Mouse (Mus musculus) intestine, postnatal 0 days (tissue): ENCODE data around the gene Pth2. TPM values are rescaled to one million over a fixed set of nuclear protein-coding genes. Genes with fewer than 3 reads are reported as not detected.
A peak's percentile ranks its signal among the peaks of the same experiment; 100 is the strongest.

Experiments
- ATAC-seq: fragments of 200-750 bp; cut with Nextera tagmentation; 2 replicates; pipeline ENCODE4 v1.8.0; 2017; ENCODE audit warnings: mild to moderate bottlenecking, moderate TSS enrichment, moderate library complexity
- H3K27ac ChIP-seq: fragments of 300-500 bp; sonication (generic); 2 replicates; pipeline ENCODE4 v1.5.1; 2014; ENCODE audit warnings: mild to moderate bottlenecking, low read depth, low read length, moderate library complexity
- H3K27me3 ChIP-seq: fragments of 300-500 bp; sonication (generic); replicated peaks from 2 replicates; pipeline ENCODE4 v1.6.1; 2014; ENCODE audit warnings: low read length, mixed read lengths; ENCODE audit not compliant: control insufficient read depth, insufficient read depth
- H3K36me3 ChIP-seq: fragments of 300-500 bp; sonication (generic); 2 replicates; pipeline ENCODE4 v1.6.1; 2014; ENCODE audit warnings: mild to moderate bottlenecking, moderate library complexity; ENCODE audit not compliant: control insufficient read depth, insufficient read depth
- H3K4me1 ChIP-seq: fragments of 300-500 bp; sonication (generic); replicated peaks from 2 replicates; pipeline ENCODE4 v1.6.1; 2014; ENCODE audit warnings: antibody characterized with exemption, low read length, mixed read lengths; ENCODE audit not compliant: control insufficient read depth, insufficient read depth
- H3K4me2 ChIP-seq: fragments of 300-500 bp; sonication (generic); replicated peaks from 2 replicates; pipeline ENCODE4 v1.6.1; 2014; ENCODE audit warnings: low read depth, mild to moderate bottlenecking, moderate library complexity
- H3K4me3 ChIP-seq: fragments of 300-500 bp; sonication (generic); 2 replicates; pipeline ENCODE4 v1.5.1; 2014; ENCODE audit warnings: low read depth, low read length
- H3K9ac ChIP-seq: fragments of 300-500 bp; sonication (generic); 2 replicates; pipeline ENCODE4 v1.6.1; 2014; ENCODE audit warnings: mild to moderate bottlenecking, low read depth, low read length
- H3K9me3 ChIP-seq: fragments of 300-500 bp; sonication (generic); 2 replicates; pipeline ENCODE4 v1.6.1; 2016; ENCODE audit warnings: mixed run types; ENCODE audit not compliant: control insufficient read depth
- CTCF ChIP-seq: sonication (generic); IDR thresholded peaks from 2 replicates; pipeline ENCODE4 v1.5.1; 2016; ENCODE audit warnings: low read depth, mild to moderate bottlenecking, control low read depth, antibody characterized with exemption, moderate library complexity
- WGBS: fragments of 180-500 bp; shearing (Covaris S2); extraction: QIAGEN DNeasy Blood & Tissue Kit; methylation state at CpG from one replicate; pipeline ENCODE4 v1.1.7; 2014; 5-methylcytosine and 5-hydroxymethylcytosine counted together
- polyA plus RNA-seq: library from polyadenylated mRNA; unstranded; fragments of >200 nt; fragmentation: Nextera tagmentation; extraction: Ambion mirVana; gene quantifications from 2 replicates; pipeline ENCODE4 v1.2.1, GENCODE M21; 2015

The Pth2 gene
- polyA plus RNA-seq, 1 experiment from 2014 or later: not detected

GRCm38 (mm10) chr7:45145460-45145859 lies 35.3 kb upstream of the Pth2 start:
- no peak for TF ChIP-seq CTCF
- H3K27me3 ChIP-seq: no peaks in the 10 kb centered on the region
- no peak overlapping the region for H3K27ac ChIP-seq
- H3K9ac ChIP-seq: no peak overlapping the region
- H3K4me3 ChIP-seq: no peak overlapping the region
- H3K4me2 ChIP-seq: no peak overlapping the region
- H3K9me3 ChIP-seq: no peaks in the 10 kb centered on the region
- WGBS: 97% methylated on average over 8 of the region's 8 CpGs
- no peaks in the 10 kb centered on the region for H3K4me1 ChIP-seq
- ATAC-seq: no peak
- H3K36me3 ChIP-seq: peaks cover 81% of the 10 kb centered on the region

- WGBS: 97% methylated on average over 11 of the region's 11 CpGs
- Histone ChIP-seq H3K4me1 (peaks cover 5% of the 10 kb centered on the region; the same call in 1 of the 2 replicates), H3K9me3 (no peaks in the 10 kb centered on the region), H3K4me3 (no peak overlapping the region), H3K36me3 (peaks cover 68% of the 10 kb centered on the region), H3K27me3 (no peaks in the 10 kb centered on the region), H3K4me2 (no peak overlapping the region), H3K9ac (no peak overlapping the region), H3K27ac (no peak overlapping the region)
- ATAC-seq: no peak
- no peak for TF ChIP-seq CTCF
Observed at GRCm38 (mm10) chr7:45147267-45147666, 33.5 kb upstream of the Pth2 start.

DNA sequence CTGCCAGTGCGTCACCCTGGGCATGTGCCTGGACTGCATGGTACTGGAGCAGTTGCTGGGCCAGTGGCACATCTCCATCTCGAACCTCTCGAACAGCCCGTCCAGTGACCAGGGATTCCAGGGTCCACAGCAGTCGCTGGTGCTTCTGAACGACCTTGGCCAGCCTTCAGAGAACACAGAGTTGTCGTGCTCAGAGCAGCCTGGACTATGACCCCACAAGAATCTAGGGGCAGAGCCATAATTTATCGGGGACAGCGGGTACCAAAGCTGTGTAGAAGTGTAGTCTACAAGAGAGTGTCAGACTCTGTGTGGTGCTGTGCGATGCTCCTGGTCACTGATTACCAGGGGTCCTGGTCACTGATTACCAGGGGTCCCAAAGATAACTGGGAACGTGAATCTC lies 32.9 kb upstream of the Pth2 start:
- no peak overlapping the region for H3K27ac ChIP-seq

GRCm38 (mm10) chr7:45148534-45149098 lies 32.2 kb upstream of the Pth2 start:
- no peak overlapping the region for H3K4me2 ChIP-seq
- H3K4me1 ChIP-seq: peaks cover 5% of the 10 kb centered on the region; the same call in 1 of the 2 replicates
- WGBS: 54% methylated on average over 4 of the region's 4 CpGs
- no peak overlapping the region for H3K9ac ChIP-seq
- H3K27ac ChIP-seq: no peak overlapping the region
- ATAC-seq: no peak
- H3K9me3 ChIP-seq: no peaks in the 10 kb centered on the region
- peaks cover 56% of the 10 kb centered on the region for H3K36me3 ChIP-seq
- H3K27me3 ChIP-seq: no peaks in the 10 kb centered on the region
- H3K4me3 ChIP-seq: no peak overlapping the region
- TF ChIP-seq CTCF: no peak

More for the DNA sequence above, 32.9 kb upstream of the Pth2 start:
- Histone ChIP-seq H3K9ac (no peak overlapping the region), H3K27me3 (no peaks in the 10 kb centered on the region), H3K36me3 (peaks cover 62% of the 10 kb centered on the region), H3K4me3 (no peak overlapping the region), H3K4me2 (no peak overlapping the region), H3K9me3 (no peaks in the 10 kb centered on the region), H3K4me1 (peaks cover 5% of the 10 kb centered on the region; the same call in 1 of the 2 replicates)
- TF ChIP-seq CTCF: no peak
- ATAC-seq: no peak
- 57% methylated on average over 11 of the region's 11 CpGs for WGBS

DNA sequence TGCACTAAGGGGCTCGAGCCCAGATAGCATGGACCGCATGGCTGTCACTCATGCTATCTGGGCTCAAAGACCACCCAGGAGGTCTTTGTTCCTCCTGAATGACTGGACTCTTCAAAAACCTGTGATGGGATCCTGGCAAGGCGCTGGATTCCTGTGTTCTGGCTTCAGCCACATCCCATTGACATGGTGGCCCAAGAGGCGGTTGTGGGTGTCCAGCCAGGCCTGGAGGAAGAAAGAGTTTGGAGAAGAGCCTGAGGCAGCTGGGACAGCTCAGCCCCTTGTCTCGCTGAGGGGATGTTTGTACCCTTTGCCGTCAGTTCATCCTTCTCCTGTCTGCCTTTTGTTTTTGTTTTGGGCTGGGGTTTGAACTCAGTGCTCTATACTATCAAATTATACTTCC lies 31.2 kb upstream of the Pth2 start:
- 66% methylated on average over 6 of the region's 6 CpGs for WGBS
- TF ChIP-seq CTCF: no peak

DNA sequence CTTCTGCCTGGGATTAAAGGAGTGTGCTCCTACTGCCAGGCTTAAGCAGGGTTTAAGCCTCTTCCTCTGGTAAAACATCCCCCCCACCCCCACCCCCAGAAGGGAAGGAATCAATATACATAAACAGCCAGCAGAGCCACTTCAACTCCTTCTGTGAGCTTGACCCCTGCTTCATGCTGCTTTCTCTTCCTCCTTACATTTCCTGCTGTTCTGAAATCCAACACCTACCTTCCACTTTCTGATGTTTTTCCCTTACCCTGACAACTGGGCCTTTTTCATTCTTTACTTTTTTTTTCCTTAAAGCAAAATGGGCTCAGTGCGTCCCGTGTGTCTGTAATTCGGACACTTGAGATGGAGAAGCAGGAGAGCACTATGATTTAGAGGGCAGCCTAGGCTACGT lies 30.5 kb upstream of the Pth2 start:
- Histone ChIP-seq H3K4me3 (no peak overlapping the region), H3K9me3 (no peaks in the 10 kb centered on the region), H3K4me1 (peaks cover 8% of the 10 kb centered on the region; the same call in 1 of the 2 replicates), H3K4me2 (no peak overlapping the region), H3K27ac (peak overlapping the region; percentile 41; the same call in 1 of the 2 replicates), H3K36me3 (peaks cover 39% of the 10 kb centered on the region), H3K27me3 (no peaks in the 10 kb centered on the region), H3K9ac (no peak overlapping the region)
- 69% methylated on average over 4 of the region's 4 CpGs for WGBS
- no peak for ATAC-seq
- no peak for TF ChIP-seq CTCF

More for the DNA sequence above, 31.2 kb upstream of the Pth2 start:
- H3K4me2 ChIP-seq: no peak overlapping the region
- H3K36me3 ChIP-seq: peaks cover 47% of the 10 kb centered on the region
- H3K9me3 ChIP-seq: no peaks in the 10 kb centered on the region
- H3K9ac ChIP-seq: no peak overlapping the region
- H3K4me3 ChIP-seq: no peak overlapping the region
- H3K4me1 ChIP-seq: peaks cover 5% of the 10 kb centered on the region; the same call in 1 of the 2 replicates
- H3K27ac ChIP-seq: no peak overlapping the region
- ATAC-seq: no peak
- no peaks in the 10 kb centered on the region for H3K27me3 ChIP-seq

DNA sequence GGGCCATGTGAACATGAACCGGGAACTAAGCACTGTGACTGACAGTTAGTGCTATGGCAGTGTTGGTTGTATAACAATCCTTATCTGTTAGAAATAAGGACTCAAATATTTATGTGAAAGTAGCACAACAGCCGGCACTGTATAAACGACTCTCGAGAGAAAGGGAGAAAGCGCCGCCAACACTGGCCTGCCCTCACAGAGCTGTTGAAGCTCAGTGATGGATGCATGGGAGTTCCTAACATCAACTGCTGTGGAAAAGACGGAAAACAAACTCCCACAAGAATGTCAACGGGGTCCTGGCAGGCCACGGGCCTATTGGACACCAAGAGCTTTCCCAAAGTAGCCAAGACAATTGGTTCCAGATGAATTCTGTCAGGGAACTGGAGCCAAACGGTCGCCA lies 29.5 kb upstream of the Pth2 start:
- TF ChIP-seq CTCF: no peak
- Histone ChIP-seq H3K27me3 (no peaks in the 10 kb centered on the region), H3K4me3 (no peak overlapping the region), H3K9me3 (no peaks in the 10 kb centered on the region), H3K4me1 (peaks cover 8% of the 10 kb centered on the region; the same call in 1 of the 2 replicates), H3K9ac (no peak overlapping the region), H3K36me3 (peaks cover 29% of the 10 kb centered on the region), H3K27ac (no peak overlapping the region), H3K4me2 (no peak overlapping the region)
- no peak for ATAC-seq
- 44% methylated on average over 11 of the region's 11 CpGs for WGBS
